Mouse (Mus musculus): ENCODE results near the gene Sf3b4. TPM values are rescaled to one million over a fixed set of nuclear protein-coding genes. Genes with fewer than 3 reads are reported as not detected.
A peak's percentile ranks its signal among the peaks of the same experiment; 100 is the strongest.

The Sf3b4 gene
- polyA plus RNA-seq (2014; fragmentation: Nextera tagmentation; extraction: Ambion mirVana), result 83.7 and 88.8 TPM in 2 replicates

DNA sequence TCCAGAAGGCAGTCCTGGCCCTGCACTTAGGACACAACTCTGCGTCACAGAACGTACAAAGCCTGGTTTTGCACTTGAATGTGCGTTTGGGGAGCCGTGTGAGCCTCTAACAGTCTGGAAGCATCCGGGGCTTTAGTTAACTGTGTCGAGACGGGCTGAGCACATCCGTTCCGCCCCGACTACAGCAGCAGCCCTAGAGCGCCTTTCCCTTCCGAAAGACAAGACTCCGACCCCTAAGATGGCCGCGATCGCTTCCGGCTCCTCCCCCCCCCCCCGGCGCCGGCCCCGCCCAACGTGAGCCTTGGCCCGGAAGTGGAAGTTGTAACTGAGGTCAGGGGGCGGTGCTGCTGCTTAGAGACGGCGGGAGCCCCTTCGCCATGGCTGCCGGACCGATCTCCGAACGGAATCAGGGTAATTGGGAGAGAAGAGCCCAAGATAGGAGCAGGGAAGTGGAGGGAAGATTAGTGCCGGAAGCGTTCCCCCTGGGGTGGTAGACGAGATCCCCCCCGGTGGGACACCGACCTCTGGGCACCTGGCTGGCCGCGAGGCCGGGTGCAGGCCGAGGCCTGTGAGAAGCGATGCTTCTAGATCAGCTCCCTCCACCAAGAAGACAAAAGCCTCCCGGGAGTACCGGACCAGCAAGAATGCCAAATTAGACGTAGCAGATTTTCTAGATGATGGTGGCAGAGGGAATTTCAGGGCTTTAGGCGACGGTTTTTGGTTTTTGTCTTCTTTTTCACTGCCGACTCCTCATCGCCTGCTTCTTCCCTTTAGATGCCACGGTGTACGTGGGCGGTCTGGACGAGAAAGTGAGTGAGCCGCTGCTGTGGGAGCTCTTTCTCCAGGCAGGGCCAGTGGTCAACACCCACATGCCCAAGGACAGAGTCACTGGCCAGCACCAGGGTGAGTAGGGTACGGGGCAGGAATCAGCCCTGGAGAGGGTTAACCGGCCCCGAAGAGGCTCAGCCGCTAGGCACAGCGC lies at the start of gene Sf3b4:
Gene Sf3b4 (plus strand): TSS at position 136 of the 982 bp plus-strand sequence.
- H3K36me3 ChIP-seq (ENCODE audit: control insufficient read depth, insufficient read depth, low read length), result peaks cover 39% of the 10 kb centered on the region
- no peaks in the 10 kb centered on the region for H3K27me3 ChIP-seq (ENCODE audit: control insufficient read depth, insufficient read depth, low read length)
- under 1% methylated on average over 53 of the region's 58 CpGs for WGBS
- peak within 1 kb of the TSS; percentile 70 to 83 for H3K4me3 ChIP-seq (ENCODE audit: control insufficient read depth in 1 of 2, insufficient read depth in 1 of 2, low read depth in 1 of 2, low read length in 2 of 2)
- peaks cover 14 to 21% of the 10 kb centered on the region in 2 experiments for H3K4me1 ChIP-seq (ENCODE audit: control insufficient read depth in 2 of 2, insufficient read depth in 2 of 2, low read length in 2 of 2)
- ATAC-seq (ENCODE audit: insufficient number of reproducible peaks, insufficient read depth, low FRiP score, low read depth), result peak; percentile 86
- peak within 1 kb of the TSS; percentile 84 for H3K9ac ChIP-seq (ENCODE audit: low read length)
- H3K27ac ChIP-seq (replicated peaks in 1 of 2; ENCODE audit: control insufficient read depth in 1 of 2, insufficient read depth in 1 of 2, low read depth in 2 of 2, low read length in 2 of 2), result peak within 1 kb of the TSS; percentile 97 to 99
- H3K9me3 ChIP-seq (ENCODE audit: control insufficient read depth, low read length), result no peaks in the 10 kb centered on the region
- H3K4me2 ChIP-seq (ENCODE audit: low read length), result peak within 1 kb of the TSS; percentile 97

DNA sequence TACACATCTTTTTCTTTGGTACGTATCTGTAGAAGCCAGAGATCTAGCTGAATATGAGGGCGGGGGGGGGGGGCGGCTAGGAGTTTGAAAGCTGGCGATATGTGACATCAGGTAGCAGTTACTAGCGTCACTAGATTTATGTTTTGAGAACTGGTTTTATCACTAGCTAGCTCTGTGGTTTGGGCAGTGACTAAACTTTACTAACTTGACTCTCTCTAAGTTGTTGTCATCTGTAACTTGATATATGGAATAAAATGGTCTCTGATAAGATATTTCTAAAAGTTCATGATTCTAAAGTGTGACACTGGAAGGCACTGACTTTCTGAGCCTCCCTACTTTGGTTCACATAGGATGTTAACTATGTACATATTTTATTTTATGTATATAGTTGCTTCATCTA lies 47.9 kb upstream of the Sf3b4 start:
- Histone ChIP-seq H3K36me3 (ENCODE audit: control insufficient read depth, insufficient read depth, low read length) (no peaks in the 10 kb centered on the region), H3K4me1 (ENCODE audit: control insufficient read depth in 2 of 2, insufficient read depth in 2 of 2, low read length in 2 of 2) (peaks cover 4 to 18% of the 10 kb centered on the region in 2 experiments), H3K27ac (replicated peaks in 1 of 2; ENCODE audit: control insufficient read depth in 1 of 2, insufficient read depth in 1 of 2, low read depth in 2 of 2, low read length in 2 of 2) (no peak overlapping the region), H3K4me3 (ENCODE audit: control insufficient read depth in 1 of 2, insufficient read depth in 1 of 2, low read depth in 1 of 2, low read length in 2 of 2) (no peak overlapping the region), H3K27me3 (ENCODE audit: control insufficient read depth, insufficient read depth, low read length) (no peaks in the 10 kb centered on the region), H3K9ac (ENCODE audit: low read length) (no peak overlapping the region), H3K9me3 (ENCODE audit: control insufficient read depth, low read length) (no peaks in the 10 kb centered on the region), H3K4me2 (ENCODE audit: low read length) (no peak overlapping the region)
- WGBS, result 85% methylated on average over 5 of the region's 5 CpGs
- no peak for ATAC-seq (ENCODE audit: insufficient number of reproducible peaks, insufficient read depth, low FRiP score, low read depth)

DNA sequence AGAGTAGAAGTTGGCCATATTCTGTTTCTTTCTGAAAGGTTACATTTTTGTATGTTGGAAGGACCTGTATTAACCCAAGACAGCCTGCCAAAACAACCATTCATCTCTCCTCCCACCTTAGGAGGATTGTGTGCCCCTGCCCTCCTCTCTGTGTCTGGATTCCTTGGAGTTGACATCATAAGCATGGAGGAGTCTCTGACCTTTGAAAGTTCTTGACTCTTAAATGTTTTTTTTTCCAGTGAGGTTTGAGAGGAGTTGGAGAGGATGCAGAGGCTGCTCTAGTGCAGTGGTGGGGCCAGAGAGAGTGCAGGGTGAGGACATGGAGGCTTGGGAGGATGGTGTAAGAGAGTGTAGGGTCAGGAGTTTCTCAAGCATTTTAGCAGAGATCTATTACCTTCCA lies 44.0 kb upstream of the Sf3b4 start:
- H3K27ac ChIP-seq (replicated peaks in 1 of 2; ENCODE audit: control insufficient read depth in 1 of 2, insufficient read depth in 1 of 2, low read depth in 2 of 2, low read length in 2 of 2), result peak overlapping the region; percentile 38 to 60; a peak in 3 of 4 replicates
- H3K4me3 ChIP-seq (ENCODE audit: control insufficient read depth in 1 of 2, insufficient read depth in 1 of 2, low read depth in 1 of 2, low read length in 2 of 2), result no peak overlapping the region
- ATAC-seq (ENCODE audit: insufficient number of reproducible peaks, insufficient read depth, low FRiP score, low read depth), result no peak
- no peak overlapping the region for H3K4me2 ChIP-seq (ENCODE audit: low read length)
- H3K9ac ChIP-seq (ENCODE audit: low read length), result no peak overlapping the region
- no peaks in the 10 kb centered on the region for H3K36me3 ChIP-seq (ENCODE audit: control insufficient read depth, insufficient read depth, low read length)
- peaks cover 8 to 25% of the 10 kb centered on the region in 2 experiments for H3K4me1 ChIP-seq (ENCODE audit: control insufficient read depth in 2 of 2, insufficient read depth in 2 of 2, low read length in 2 of 2)
- no peaks in the 10 kb centered on the region for H3K27me3 ChIP-seq (ENCODE audit: control insufficient read depth, insufficient read depth, low read length)
- H3K9me3 ChIP-seq (ENCODE audit: control insufficient read depth, low read length), result no peaks in the 10 kb centered on the region

DNA sequence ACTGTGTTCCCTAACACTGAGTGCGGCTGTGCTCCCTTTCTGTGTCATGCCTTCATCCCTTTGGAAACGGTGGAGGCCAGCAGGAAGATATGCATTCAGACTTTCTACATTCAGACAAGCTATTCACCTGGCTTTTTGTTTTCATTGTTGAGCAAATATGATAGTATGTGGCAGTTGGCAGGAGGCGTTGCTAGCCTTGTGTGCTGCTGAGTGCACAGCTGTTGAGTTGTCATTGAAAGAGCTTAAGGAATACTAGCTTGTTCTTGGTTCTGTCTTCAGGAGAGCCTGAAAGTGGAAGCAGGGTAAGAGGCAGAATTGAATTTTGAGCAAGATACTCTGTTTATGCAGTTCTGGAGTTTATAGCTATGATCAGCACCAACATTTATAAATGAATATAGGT lies 39.7 kb upstream of the Sf3b4 start:
- Histone ChIP-seq H3K36me3 (ENCODE audit: control insufficient read depth, insufficient read depth, low read length) (peaks cover 19% of the 10 kb centered on the region), H3K4me3 (ENCODE audit: control insufficient read depth in 1 of 2, insufficient read depth in 1 of 2, low read depth in 1 of 2, low read length in 2 of 2) (no peak overlapping the region), H3K27me3 (ENCODE audit: control insufficient read depth, insufficient read depth, low read length) (no peaks in the 10 kb centered on the region), H3K9ac (ENCODE audit: low read length) (no peak overlapping the region), H3K9me3 (ENCODE audit: control insufficient read depth, low read length) (no peaks in the 10 kb centered on the region), H3K4me2 (ENCODE audit: low read length) (no peak overlapping the region), H3K4me1 (ENCODE audit: control insufficient read depth in 2 of 2, insufficient read depth in 2 of 2, low read length in 2 of 2) (peaks cover 9 to 36% of the 10 kb centered on the region in 2 experiments), H3K27ac (replicated peaks in 1 of 2; ENCODE audit: control insufficient read depth in 1 of 2, insufficient read depth in 1 of 2, low read depth in 2 of 2, low read length in 2 of 2) (no peak overlapping the region)
- no peak for ATAC-seq (ENCODE audit: insufficient number of reproducible peaks, insufficient read depth, low FRiP score, low read depth)
- 72% methylated on average over 3 of the region's 3 CpGs for WGBS

DNA sequence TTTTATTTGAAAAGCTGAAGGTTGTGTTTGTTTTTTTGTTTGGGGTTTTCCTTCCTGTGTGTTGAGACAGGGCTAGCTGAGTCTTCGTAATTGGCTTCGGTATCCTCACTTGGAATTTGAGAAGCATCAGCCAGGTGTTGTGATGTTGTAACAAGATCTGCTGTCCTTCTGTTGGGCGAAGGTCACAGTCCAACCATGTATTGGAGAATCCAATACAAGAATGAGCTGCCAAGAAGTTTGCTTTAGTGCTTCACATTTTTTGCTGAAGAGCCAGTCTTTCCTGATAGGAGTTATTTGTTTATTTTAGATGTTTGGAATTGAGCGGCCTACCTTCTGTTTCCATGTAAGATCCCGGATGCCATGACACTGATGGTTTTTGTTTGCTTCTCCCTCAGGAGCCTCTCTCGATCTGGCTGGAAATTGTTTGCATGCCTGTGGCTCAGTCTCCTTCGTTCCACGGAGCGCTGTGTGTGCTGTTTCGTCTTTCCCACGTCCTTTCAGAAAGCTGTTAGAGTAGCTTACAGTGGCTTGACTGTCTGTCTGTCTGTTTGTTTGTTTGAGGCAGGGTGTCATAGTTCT lies 38.7 kb upstream of the Sf3b4 start:
- no peak for ATAC-seq (ENCODE audit: insufficient number of reproducible peaks, insufficient read depth, low FRiP score, low read depth)
- H3K36me3 ChIP-seq (ENCODE audit: control insufficient read depth, insufficient read depth, low read length), result peaks cover 29% of the 10 kb centered on the region
- 48% methylated on average over 11 of the region's 11 CpGs for WGBS
- peaks cover 6 to 27% of the 10 kb centered on the region in 2 experiments for H3K4me1 ChIP-seq (ENCODE audit: control insufficient read depth in 2 of 2, insufficient read depth in 2 of 2, low read length in 2 of 2)
- no peak overlapping the region for H3K4me2 ChIP-seq (ENCODE audit: low read length)
- no peak overlapping the region for H3K4me3 ChIP-seq (ENCODE audit: control insufficient read depth in 1 of 2, insufficient read depth in 1 of 2, low read depth in 1 of 2, low read length in 2 of 2)
- 0 out of 4 replicates have a peak overlapping the region, but pooled peaks of 1 of the 2 experiments have one; percentile 1 for H3K27ac ChIP-seq (replicated peaks in 1 of 2; ENCODE audit: control insufficient read depth in 1 of 2, insufficient read depth in 1 of 2, low read depth in 2 of 2, low read length in 2 of 2)
- no peaks in the 10 kb centered on the region for H3K27me3 ChIP-seq (ENCODE audit: control insufficient read depth, insufficient read depth, low read length)
- no peaks in the 10 kb centered on the region for H3K9me3 ChIP-seq (ENCODE audit: control insufficient read depth, low read length)
- no peak overlapping the region for H3K9ac ChIP-seq (ENCODE audit: low read length)

DNA sequence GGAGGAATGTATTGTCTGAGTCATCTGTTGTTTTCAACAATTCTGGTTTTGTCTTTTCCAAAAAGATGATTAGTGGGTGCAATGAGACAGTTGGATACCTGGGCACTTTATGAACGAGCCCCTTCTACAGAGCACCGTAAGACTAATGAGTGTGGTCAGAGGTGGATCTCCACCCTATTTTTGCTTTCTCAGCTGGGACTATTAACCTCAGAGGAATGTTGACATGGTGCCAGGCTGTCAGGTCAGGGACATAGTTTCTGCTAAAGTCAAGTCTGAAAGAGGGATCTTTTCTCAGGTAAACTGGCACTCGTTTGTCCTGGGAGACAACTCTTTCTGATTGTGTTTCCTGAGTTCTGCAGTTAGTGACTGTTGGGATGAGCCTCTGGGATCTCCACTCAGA lies 37.1 kb upstream of the Sf3b4 start:
- Histone ChIP-seq H3K4me2 (ENCODE audit: low read length) (no peak overlapping the region), H3K36me3 (ENCODE audit: control insufficient read depth, insufficient read depth, low read length) (peaks cover 42% of the 10 kb centered on the region), H3K9ac (ENCODE audit: low read length) (no peak overlapping the region; the same call in 1 of the 2 replicates), H3K9me3 (ENCODE audit: control insufficient read depth, low read length) (no peaks in the 10 kb centered on the region), H3K4me3 (ENCODE audit: control insufficient read depth in 1 of 2, insufficient read depth in 1 of 2, low read depth in 1 of 2, low read length in 2 of 2) (no peak overlapping the region), H3K27me3 (ENCODE audit: control insufficient read depth, insufficient read depth, low read length) (no peaks in the 10 kb centered on the region), H3K4me1 (ENCODE audit: control insufficient read depth in 2 of 2, insufficient read depth in 2 of 2, low read length in 2 of 2) (peaks cover 2 to 11% of the 10 kb centered on the region in 2 experiments; a peak in 3 of 4 replicates), H3K27ac (replicated peaks in 1 of 2; ENCODE audit: control insufficient read depth in 1 of 2, insufficient read depth in 1 of 2, low read depth in 2 of 2, low read length in 2 of 2) (no peak overlapping the region)
- ATAC-seq (ENCODE audit: insufficient number of reproducible peaks, insufficient read depth, low FRiP score, low read depth), result no peak
- WGBS, result 53% methylated on average over 3 of the region's 3 CpGs

DNA sequence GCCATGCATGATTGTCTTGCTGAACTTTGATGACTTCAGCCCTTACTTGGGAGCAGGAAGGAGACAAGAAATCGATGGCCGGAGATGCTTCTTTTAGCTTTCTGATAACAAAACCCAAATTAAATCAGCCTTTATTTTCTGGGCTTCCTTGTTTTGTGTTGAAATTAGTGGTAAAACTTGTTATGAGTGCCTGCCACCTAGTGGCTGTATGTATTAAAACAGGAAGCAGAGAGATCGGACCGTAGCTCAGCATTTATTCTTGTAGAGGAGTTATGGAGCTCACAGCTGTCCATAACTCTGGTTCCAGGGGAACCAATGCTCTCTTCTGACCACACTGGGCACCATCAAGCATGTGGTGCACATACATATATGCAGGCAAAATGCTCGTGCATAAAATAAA lies 24.2 kb upstream of the Sf3b4 start:
- H3K4me1 ChIP-seq (ENCODE audit: control insufficient read depth in 2 of 2, insufficient read depth in 2 of 2, low read length in 2 of 2), result no peaks in the 10 kb centered on the region
- 11% methylated on average over 5 of the region's 5 CpGs for WGBS
- H3K9me3 ChIP-seq (ENCODE audit: control insufficient read depth, low read length), result no peaks in the 10 kb centered on the region
- H3K27ac ChIP-seq (replicated peaks in 1 of 2; ENCODE audit: control insufficient read depth in 1 of 2, insufficient read depth in 1 of 2, low read depth in 2 of 2, low read length in 2 of 2), result no peak overlapping the region
- ATAC-seq (ENCODE audit: insufficient number of reproducible peaks, insufficient read depth, low FRiP score, low read depth), result no peak
- peaks cover 88% of the 10 kb centered on the region for H3K36me3 ChIP-seq (ENCODE audit: control insufficient read depth, insufficient read depth, low read length)
- H3K9ac ChIP-seq (ENCODE audit: low read length), result no peak overlapping the region
- H3K4me2 ChIP-seq (ENCODE audit: low read length), result no peak overlapping the region
- H3K4me3 ChIP-seq (ENCODE audit: control insufficient read depth in 1 of 2, insufficient read depth in 1 of 2, low read depth in 1 of 2, low read length in 2 of 2), result no peak overlapping the region
- H3K27me3 ChIP-seq (ENCODE audit: control insufficient read depth, insufficient read depth, low read length), result no peaks in the 10 kb centered on the region

Data from heart, embryonic 14.5 days (tissue).